Mouse (Mus musculus) MEL (cell line): ENCODE data around the gene Ager. TPM values are rescaled to one million over a fixed set of nuclear protein-coding genes. Genes with fewer than 3 reads are reported as not detected.

Experiments
- DNase-seq: peaks from one replicate; pipeline ENCODE4 v3.0.0; 2011; ENCODE audit warnings: low read depth, low spot score
- H3K27ac ChIP-seq: 2 replicates; pipeline ENCODE4 v1.5.1; 2012; ENCODE audit warnings: low read depth, mild to moderate bottlenecking, control low read depth, low read length, moderate library complexity; ENCODE audit not compliant: control insufficient read depth
- H3K27me3 ChIP-seq, 2 experiments: fragments of 150-350 bp in 1 of 2; sonication (generic) in 1 of 2; 2 replicates each; pipeline ENCODE4 v1.6.1; 2012; ENCODE audit warnings: low read length in 2 of 2, mild to moderate bottlenecking in 2 of 2, improper control_type of control experiment in 1 of 2, moderate library complexity in 1 of 2; ENCODE audit not compliant: insufficient read depth in 2 of 2, control insufficient read depth in 1 of 2
- H3K36me3 ChIP-seq, 2 experiments: 2 replicates each; pipeline ENCODE4 v1.6.1; 2012 to 2014; ENCODE audit warnings: low read length in 2 of 2, improper control_type of control experiment in 1 of 2, inconsistent platforms in 1 of 2, mild to moderate bottlenecking in 1 of 2; ENCODE audit not compliant: insufficient read depth in 2 of 2, control insufficient read depth in 1 of 2
- H3K4me1 ChIP-seq, 2 experiments: fragments of 150-350 bp in 1 of 2; sonication (generic) in 1 of 2; 2 replicates each; pipeline ENCODE4 v1.6.1; 2012; ENCODE audit warnings: low read length in 2 of 2, improper control_type of control experiment in 1 of 2, mild to moderate bottlenecking in 1 of 2; ENCODE audit not compliant: insufficient read depth in 2 of 2, control insufficient read depth in 1 of 2
- H3K4me3 ChIP-seq, 2 experiments: fragments of 150-350 bp in 1 of 2; sonication (generic) in 1 of 2; 2 replicates each; pipeline ENCODE4 v1.5.1; 2012; ENCODE audit warnings: low read depth in 2 of 2, low read length in 2 of 2, mild to moderate bottlenecking in 2 of 2, moderate library complexity in 2 of 2, control low read depth in 1 of 2, improper control_type of control experiment in 1 of 2; ENCODE audit not compliant: control insufficient read depth in 1 of 2, insufficient read depth in 1 of 2
- H3K79me2 ChIP-seq: 2 replicates; pipeline ENCODE4 v1.6.1; 2012; ENCODE audit warnings: mild to moderate bottlenecking, low read length, moderate library complexity; ENCODE audit not compliant: control insufficient read depth, poor library complexity, insufficient read depth
- H3K9ac ChIP-seq: 2 replicates; pipeline ENCODE4 v1.6.1; 2012; ENCODE audit warnings: low read depth, mild to moderate bottlenecking, control low read depth, low read length, moderate library complexity; ENCODE audit not compliant: control insufficient read depth, poor library complexity, severe bottlenecking
- H3K9me3 ChIP-seq: fragments of 150-350 bp; sonication (generic); replicated peaks from 2 replicates; pipeline ENCODE4 v1.6.1; 2012; ENCODE audit warnings: mild to moderate bottlenecking, low read length, improper control_type of control experiment, moderate library complexity; ENCODE audit not compliant: insufficient read depth
- CHD2 ChIP-seq: IDR thresholded peaks from 2 replicates; pipeline ENCODE4 v1.6.1; 2011; ENCODE audit warnings: low read length, improper control_type of control experiment
- CTCF ChIP-seq, 3 experiments: IDR thresholded peaks in 2 of 3; conservative IDR thresholded peaks in 1 of 3; 2 replicates each; pipeline ENCODE4 v1.5.1; 2011 to 2012; ENCODE audit warnings: low read length in 3 of 3, low read depth in 2 of 3, mild to moderate bottlenecking in 2 of 3, improper control_type of control experiment in 1 of 3, inconsistent platforms in 1 of 3, mixed read lengths in 1 of 3, moderate library complexity in 1 of 3; ENCODE audit not compliant: control insufficient read depth in 1 of 3, insufficient read depth in 1 of 3, poor library complexity in 1 of 3, severe bottlenecking in 1 of 3
- ELF1 ChIP-seq: IDR thresholded peaks from 2 replicates; pipeline ENCODE4 v1.6.1; 2014; ENCODE audit warnings: low read depth, mild to moderate bottlenecking, inconsistent platforms, low read length, improper control_type of control experiment, moderate library complexity
- ETS1 ChIP-seq: IDR thresholded peaks from 2 replicates; pipeline ENCODE4 v1.6.1; 2012; ENCODE audit warnings: low read depth, mild to moderate bottlenecking, inconsistent platforms, low read length, improper control_type of control experiment, moderate library complexity
- GABPA ChIP-seq: IDR thresholded peaks from 2 replicates; pipeline ENCODE4 v1.6.1; 2012; ENCODE audit warnings: low read depth, mild to moderate bottlenecking, inconsistent platforms, low read length, improper control_type of control experiment, moderate library complexity
- GATA1 ChIP-seq: IDR thresholded peaks from 2 replicates; pipeline ENCODE4 v1.6.1; 2011; ENCODE audit warnings: low read depth, low read length, improper control_type of control experiment
- HCFC1 ChIP-seq: IDR thresholded peaks from 2 replicates; pipeline ENCODE4 v1.6.1; 2012; ENCODE audit warnings: low read depth, mild to moderate bottlenecking, inconsistent platforms, low read length, improper control_type of control experiment, moderate library complexity
- MAFK ChIP-seq: IDR thresholded peaks from 2 replicates; pipeline ENCODE4 v1.6.1; 2011; ENCODE audit warnings: low read depth, mild to moderate bottlenecking, low read length, improper control_type of control experiment, borderline replicate concordance
- MAZ ChIP-seq: IDR thresholded peaks from 2 replicates; pipeline ENCODE4 v1.6.1; 2012; ENCODE audit warnings: low read depth, mild to moderate bottlenecking, inconsistent platforms, low read length, improper control_type of control experiment
- MEF2A ChIP-seq: IDR thresholded peaks from 2 replicates; pipeline ENCODE4 v1.6.1; 2014; ENCODE audit warnings: low read depth, mild to moderate bottlenecking, inconsistent platforms, low read length, improper control_type of control experiment; ENCODE audit not compliant: poor library complexity, insufficient replicate concordance, severe bottlenecking; ENCODE audit errors: extremely low read depth
- MYB ChIP-seq: IDR thresholded peaks from 2 replicates; pipeline ENCODE4 v1.6.1; 2011; ENCODE audit warnings: mild to moderate bottlenecking, low read depth, low read length, improper control_type of control experiment
- NELFE ChIP-seq: IDR thresholded peaks from 2 replicates; pipeline ENCODE4 v1.6.1; 2011; ENCODE audit warnings: low read depth, low read length, improper control_type of control experiment
- NRF1 ChIP-seq: IDR thresholded peaks from 2 replicates; pipeline ENCODE4 v1.6.1; 2014; ENCODE audit warnings: low read depth, mild to moderate bottlenecking, inconsistent platforms, low read length, improper control_type of control experiment, moderate library complexity; ENCODE audit not compliant: poor library complexity, insufficient read depth, severe bottlenecking
- POLR2A ChIP-seq, 2 experiments: IDR thresholded peaks; 2 replicates each; pipeline ENCODE4 v1.6.1; 2011 to 2012; ENCODE audit warnings: low read length in 2 of 2, mild to moderate bottlenecking in 2 of 2, control low read depth in 1 of 2, improper control_type of control experiment in 1 of 2, low read depth in 1 of 2, moderate library complexity in 1 of 2; ENCODE audit not compliant: control insufficient read depth in 1 of 2, insufficient read depth in 1 of 2, poor library complexity in 1 of 2
- POLR2AphosphoS2 ChIP-seq: IDR thresholded peaks from 2 replicates; pipeline ENCODE4 v1.6.1; 2011; ENCODE audit warnings: low read length, improper control_type of control experiment
- RAD21 ChIP-seq: IDR thresholded peaks from 2 replicates; pipeline ENCODE4 v1.6.1; 2011; ENCODE audit warnings: mild to moderate bottlenecking, low read depth, low read length, improper control_type of control experiment
- RCOR1 ChIP-seq: IDR thresholded peaks from 2 replicates; pipeline ENCODE4 v1.6.1; 2012; ENCODE audit warnings: low read depth, mild to moderate bottlenecking, inconsistent platforms, low read length, improper control_type of control experiment
- SIN3A ChIP-seq: IDR thresholded peaks from 2 replicates; pipeline ENCODE4 v1.6.1; 2012; ENCODE audit warnings: low read length, improper control_type of control experiment, inconsistent platforms
- SMC3 ChIP-seq: IDR thresholded peaks from 2 replicates; pipeline ENCODE4 v1.6.1; 2011; ENCODE audit warnings: low read depth, low read length, improper control_type of control experiment
- TAL1 ChIP-seq: IDR thresholded peaks from 2 replicates; pipeline ENCODE4 v1.6.1; 2012; ENCODE audit warnings: mild to moderate bottlenecking, inconsistent platforms, low read length, moderate library complexity, mixed read lengths
- TBP ChIP-seq: IDR thresholded peaks from 2 replicates; pipeline ENCODE4 v1.8.0; 2011; ENCODE audit warnings: low read depth, low read length, improper control_type of control experiment
- UBTF ChIP-seq: IDR thresholded peaks from 2 replicates; pipeline ENCODE4 v1.6.1; 2012; ENCODE audit warnings: low read depth, mild to moderate bottlenecking, inconsistent platforms, low read length, improper control_type of control experiment, moderate library complexity, borderline replicate concordance; ENCODE audit not compliant: insufficient read depth
- USF2 ChIP-seq, 2 experiments: IDR thresholded peaks; 2 replicates each; pipeline ENCODE4 v1.6.1; 2011 to 2012; ENCODE audit warnings: improper control_type of control experiment in 2 of 2, low read length in 2 of 2, borderline replicate concordance in 1 of 2, inconsistent platforms in 1 of 2, low read depth in 1 of 2, mild to moderate bottlenecking in 1 of 2; ENCODE audit not compliant: insufficient read depth in 1 of 2
- ZC3H11A ChIP-seq: IDR thresholded peaks from 2 replicates; pipeline ENCODE4 v1.6.1; 2012; ENCODE audit warnings: low read depth, mild to moderate bottlenecking, inconsistent platforms, low read length, improper control_type of control experiment
- ZKSCAN1 ChIP-seq: IDR thresholded peaks from 2 replicates; pipeline ENCODE4 v1.6.1; 2012; ENCODE audit warnings: low read depth, mild to moderate bottlenecking, inconsistent platforms, low read length, improper control_type of control experiment, moderate library complexity
- ZNF384 ChIP-seq: IDR thresholded peaks from 2 replicates; pipeline ENCODE4 v1.6.1; 2012; ENCODE audit warnings: low read depth, mild to moderate bottlenecking, inconsistent platforms, low read length, improper control_type of control experiment
- polyA plus RNA-seq, 2 experiments: library from polyadenylated mRNA; stranded (reverse) in 1 of 2; unstranded in 1 of 2; fragments of >175 nt in 1 of 2; fragments of >200 nt in 1 of 2; gene quantifications; 2 replicates each; pipeline versions ENCODE4 v1.2.1 to v1.2.4; 2012; ENCODE audit warnings: low replicate concordance in 2 of 2, low read depth in 1 of 2; ENCODE audit not compliant: insufficient read length in 2 of 2, insufficient read depth in 1 of 2, missing spikeins in 1 of 2
- total RNA-seq: library from RNA; depleted of rRNA; stranded (reverse); fragments of 300-350 nt; gene quantifications from 2 replicates; pipeline ENCODE4 v1.2.3, GENCODE M21; 2012

Ager gene
- total and polyA plus RNA-seq, 3 experiments: 0.27 to 3.7 TPM; not detected in 1

DNA sequence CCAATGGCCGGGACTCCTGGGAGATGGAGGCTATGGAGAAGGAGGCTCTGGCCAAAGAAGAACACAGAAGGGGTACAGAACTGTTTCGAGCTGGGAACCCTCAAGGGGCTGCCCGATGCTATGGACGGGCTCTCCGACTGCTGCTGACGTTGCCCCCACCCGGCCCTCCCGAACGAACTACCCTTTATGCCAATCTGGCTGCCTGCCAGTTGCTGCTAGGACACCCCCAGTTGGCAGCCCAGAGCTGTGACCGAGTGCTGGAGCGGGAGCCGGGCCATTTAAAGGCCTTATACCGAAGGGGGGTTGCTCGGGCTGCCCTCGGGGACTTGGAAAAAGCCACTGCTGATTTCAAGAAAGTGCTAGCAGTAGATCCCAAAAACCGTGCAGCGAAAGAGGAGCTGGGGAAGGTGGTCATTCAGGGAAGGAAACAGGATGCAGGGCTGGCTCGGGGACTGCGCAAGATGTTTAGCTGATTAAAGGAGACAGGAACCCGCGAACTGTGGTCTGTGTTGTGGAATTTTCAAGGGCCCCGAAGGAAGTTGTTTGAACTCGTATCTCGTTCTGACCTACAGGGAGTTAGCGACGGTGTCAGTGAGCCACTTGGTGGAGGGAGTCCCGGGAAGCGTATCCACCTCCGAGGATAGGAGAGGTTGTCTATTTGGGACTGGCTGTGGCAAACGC, 48.3 kb downstream of the Ager start:
- Histone ChIP-seq H3K9ac (peak overlapping the region; percentile 81), H3K4me3 (peak overlapping the region; percentile 63 to 67), H3K36me3 (peaks cover 0 to 12% of the 10 kb centered on the region in 2 experiments; a peak in 2 of 4 replicates), H3K79me2 (peaks cover 15% of the 10 kb centered on the region), H3K4me1 (peaks cover 0 to 20% of the 10 kb centered on the region in 2 experiments; a peak in 3 of 4 replicates), H3K9me3 (no peaks in the 10 kb centered on the region), H3K27ac (peak overlapping the region; percentile 52), H3K27me3 (no peaks in the 10 kb centered on the region)
- no peak for TF ChIP-seq UBTF
- no peak for TF ChIP-seq HCFC1
- no peak for TF ChIP-seq NRF1
- TF ChIP-seq TBP: 0 out of 2 replicates have a peak, but pooled peaks have one; percentile 23
- 0 out of 2 replicates have a peak, but pooled peaks have one; percentile 9 for TF ChIP-seq ELF1
- no peak for TF ChIP-seq ZKSCAN1
- DNase-seq: peak; percentile 67

DNA sequence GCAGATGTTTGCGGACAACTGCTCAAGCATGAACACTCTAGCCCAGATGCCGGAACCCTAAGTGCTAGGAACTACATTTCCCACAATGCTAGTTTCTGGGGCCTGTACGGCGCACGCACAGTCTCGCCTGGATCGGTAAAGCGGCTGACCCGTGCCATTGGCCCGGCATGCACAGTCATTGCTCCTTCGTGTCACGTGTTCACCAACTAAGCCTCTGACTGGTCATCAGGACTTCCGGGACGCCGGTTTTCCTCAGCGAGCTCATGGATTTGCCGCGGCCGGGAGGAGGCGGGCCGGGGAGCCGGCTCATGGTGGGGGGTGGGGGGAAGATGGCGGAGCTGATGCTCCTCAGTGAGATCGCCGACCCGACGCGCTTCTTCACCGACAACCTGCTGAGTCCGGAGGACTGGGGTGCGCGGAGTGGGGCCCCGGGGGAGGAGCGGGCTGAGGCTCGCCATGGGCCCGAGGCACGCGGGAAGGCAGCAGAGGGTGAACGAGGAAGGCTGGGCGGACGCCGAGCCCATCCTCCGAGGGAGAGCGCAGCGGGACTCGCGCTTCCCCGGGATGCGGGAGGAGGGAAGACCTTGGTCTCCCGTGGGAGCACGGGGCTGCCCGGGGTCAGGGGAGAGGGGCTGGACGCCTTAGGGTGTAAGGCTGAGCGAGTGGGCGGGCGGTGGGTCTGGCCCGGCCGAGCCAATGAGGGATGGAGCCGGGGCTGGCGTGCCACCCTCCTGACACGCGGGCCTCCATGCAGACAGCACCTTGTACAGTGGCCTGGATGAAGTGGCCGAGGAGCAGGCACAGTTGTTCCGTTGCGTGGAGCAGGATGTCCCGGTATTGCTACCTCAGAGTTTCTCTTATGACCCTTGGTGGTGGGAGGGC, 49.5 kb downstream of the Ager start, which contains the start of gene Atf6b:
TSS of gene Atf6b (plus strand) at position 241 of the 882 bp plus-strand sequence.
- Histone ChIP-seq H3K9ac (peak within 1 kb of the TSS; percentile 84), H3K36me3 (peaks cover 0 to 12% of the 10 kb centered on the region in 2 experiments; a peak in 2 of 4 replicates), H3K4me3 (peak within 1 kb of the TSS; percentile 78 to 85), H3K4me1 (peaks cover 0 to 20% of the 10 kb centered on the region in 2 experiments; a peak in 3 of 4 replicates), H3K27ac (peak within 1 kb of the TSS; percentile 52), H3K9me3 (no peaks in the 10 kb centered on the region), H3K27me3 (no peaks in the 10 kb centered on the region), H3K79me2 (peaks cover 15% of the 10 kb centered on the region)
- peak; percentile 99 for DNase-seq
- no peak for TF ChIP-seq TAL1
- TF ChIP-seq MEF2A: no peak
- TF ChIP-seq MAFK: no peak
- TF ChIP-seq MYB: no peak
- TF ChIP-seq RCOR1: no peak
- TF ChIP-seq SMC3: no peak
- peak; percentile 97 for TF ChIP-seq HCFC1
- TF ChIP-seq POLR2A (IDR thresholded peaks at IDR 0.05; ENCODE audit: control insufficient read depth in 1 of 2, insufficient read depth in 1 of 2, low read depth in 1 of 2, low read length in 2 of 2, poor library complexity in 1 of 2): peak; percentile 78 to 83; a peak in 3 of 4 replicates
- TF ChIP-seq CHD2: no peak
- no peak for TF ChIP-seq ZKSCAN1
- TF ChIP-seq ELF1: peak; percentile 96
- TF ChIP-seq CTCF (IDR thresholded peaks at IDR 0.05 in 2 of 3, conservative IDR thresholded peaks at IDR 0.05 in 1 of 3; ENCODE audit: control insufficient read depth in 1 of 3, insufficient read depth in 1 of 3, low read depth in 2 of 3, low read length in 3 of 3, poor library complexity in 1 of 3, severe bottlenecking in 1 of 3): no peak
- TF ChIP-seq GATA1: no peak
- peak; percentile 79 to 86 for TF ChIP-seq USF2 (IDR thresholded peaks at IDR 0.05; ENCODE audit: borderline replicate concordance in 1 of 2, insufficient read depth in 1 of 2, low read depth in 1 of 2, low read length in 2 of 2)
- TF ChIP-seq GABPA: no peak
- 0 out of 2 replicates have a peak, but pooled peaks have one; percentile 53 for TF ChIP-seq POLR2AphosphoS2
- TF ChIP-seq MAZ: peak; percentile 37; the same call in 1 of the 2 replicates
- peak; percentile 54 for TF ChIP-seq NELFE
- no peak for TF ChIP-seq ZNF384
- peak; percentile 85 for TF ChIP-seq SIN3A
- TF ChIP-seq NRF1: peak; percentile 75
- no peak for TF ChIP-seq ZC3H11A
- peak; percentile 18; the same call in 1 of the 2 replicates for TF ChIP-seq ETS1
- TF ChIP-seq RAD21: no peak
